Mouse (Mus musculus): ENCODE data around the gene Hivep1.

- TF ChIP-seq CTCF (conservative IDR thresholded peaks at IDR 0.05; ENCODE audit: insufficient read depth, insufficient read length, low read depth, low read length) = no peak
- TF ChIP-seq POLR2A (IDR thresholded peaks at IDR 0.05; ENCODE audit: low read depth, low read length) = no peak
Observed at GRCm38 (mm10) chr13:42050880-42051201, 980 bp upstream of the Hivep1 start.

All from kidney, adult 2 months (tissue).